Mouse (Mus musculus) liver, embryonic 14.5 days (tissue): Measurements from ENCODE around the gene Trappc12.

Experiments used
- CTCF ChIP-seq: IDR thresholded peaks from 2 replicates; pipeline ENCODE4 v1.5.1; 2016; ENCODE audit warnings: antibody characterized with exemption, low read depth, control low read depth
- EP300 ChIP-seq: IDR thresholded peaks from 2 replicates; pipeline ENCODE4 v1.6.1; 2016; ENCODE audit warnings: antibody characterized with exemption, low read depth

DNA sequence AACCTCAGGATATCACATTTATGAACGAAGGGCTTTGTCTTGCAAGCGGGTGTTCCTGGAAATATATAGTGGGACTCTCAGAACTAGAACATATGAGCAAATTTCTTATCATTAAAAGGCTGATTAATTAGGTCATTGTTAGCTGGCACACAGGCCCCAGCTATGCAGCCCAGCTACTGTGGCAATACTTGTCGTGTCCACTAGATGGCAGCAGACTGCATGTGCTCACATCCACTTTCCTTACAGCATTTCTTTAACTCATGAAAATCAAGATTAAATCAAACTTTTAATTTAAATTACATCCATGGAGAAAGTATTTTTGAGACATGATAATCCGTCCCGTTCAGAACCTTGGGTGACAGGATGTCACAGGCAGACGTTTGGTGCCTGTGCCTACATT, 50.6 kb downstream of the Trappc12 start:
- TF ChIP-seq CTCF = peak; percentile 95
- TF ChIP-seq EP300 = no peak
